Mouse (Mus musculus): Measurements from ENCODE around the gene Uba52. TPM values are rescaled to one million over a fixed set of nuclear protein-coding genes. Genes with fewer than 3 reads are reported as not detected.

Uba52 gene
- polyA plus RNA-seq (2016; fragmentation: Nextera tagmentation; extraction: Ambion mirVana) = 751 and 801 TPM in 2 replicates

- Histone ChIP-seq H3K4me3 (peak within 1 kb of the TSS; percentile 78), H3K36me3 (peaks cover 56% of the 10 kb centered on the region)
- WGBS = 1% methylated on average over 73 of the region's 74 CpGs
These were observed at the start of gene Uba52 for GRCm38 (mm10) chr8:70510228-70510915. Uba52 (minus strand) TSS chr8:70510801.

GRCm38 (mm10) chr8:70560096-70560495 lies 49.5 kb upstream of the Uba52 start:
- DNase-seq (ENCODE audit: low spot score) = no peak
- 68% methylated on average over 2 of the region's 2 CpGs for WGBS
- Histone ChIP-seq H3K4me1 (peaks cover 74% of the 10 kb centered on the region), H3K9me3 (no peaks in the 10 kb centered on the region), H3K27me3 (ENCODE audit: insufficient read depth, poor library complexity, severe bottlenecking) (no peaks in the 10 kb centered on the region), H3K4me3 (no peak overlapping the region), H3K27ac (peak overlapping the region; percentile 77), H3K36me3 (no peaks in the 10 kb centered on the region)

More at GRCm38 (mm10) chr8:70510228-70510915, at the start of gene Uba52:
- no peaks in the 10 kb centered on the region for H3K9me3 ChIP-seq
- DNase-seq (ENCODE audit: low spot score) = peak; percentile 98
- H3K27ac ChIP-seq = peak within 1 kb of the TSS; percentile 92
- no peaks in the 10 kb centered on the region for H3K27me3 ChIP-seq (ENCODE audit: insufficient read depth, poor library complexity, severe bottlenecking)
- H3K4me1 ChIP-seq = peaks cover 28% of the 10 kb centered on the region

GRCm38 (mm10) chr8:70558983-70559382 lies 48.4 kb upstream of the Uba52 start:
- WGBS = 78% methylated on average over 3 of the region's 3 CpGs
- Histone ChIP-seq H3K27ac (no peak overlapping the region), H3K27me3 (ENCODE audit: insufficient read depth, poor library complexity, severe bottlenecking) (no peaks in the 10 kb centered on the region), H3K4me1 (peaks cover 67% of the 10 kb centered on the region), H3K9me3 (no peaks in the 10 kb centered on the region), H3K4me3 (no peak overlapping the region), H3K36me3 (no peaks in the 10 kb centered on the region)
- no peak for DNase-seq (ENCODE audit: low spot score)

- H3K4me3 ChIP-seq = no peak overlapping the region
- 67% methylated on average over 4 of the region's 4 CpGs for WGBS
- peaks cover 70% of the 10 kb centered on the region for H3K4me1 ChIP-seq
- no peaks in the 10 kb centered on the region for H3K27me3 ChIP-seq (ENCODE audit: insufficient read depth, poor library complexity, severe bottlenecking)
- H3K27ac ChIP-seq = peak overlapping the region; percentile 69
- no peak for DNase-seq (ENCODE audit: low spot score)
- no peaks in the 10 kb centered on the region for H3K9me3 ChIP-seq
- H3K36me3 ChIP-seq = no peaks in the 10 kb centered on the region
These were observed 47.7 kb upstream of the Uba52 start for GRCm38 (mm10) chr8:70558334-70558733.

GRCm38 (mm10) chr8:70555079-70555747 lies 44.6 kb upstream of the Uba52 start:
- no peak overlapping the region for H3K4me3 ChIP-seq
- WGBS = 91% methylated on average over 4 of the region's 4 CpGs
- peaks cover 66% of the 10 kb centered on the region for H3K4me1 ChIP-seq
- no peaks in the 10 kb centered on the region for H3K36me3 ChIP-seq
- H3K9me3 ChIP-seq = no peaks in the 10 kb centered on the region
- no peak overlapping the region for H3K27ac ChIP-seq
- no peaks in the 10 kb centered on the region for H3K27me3 ChIP-seq (ENCODE audit: insufficient read depth, poor library complexity, severe bottlenecking)
- no peak for DNase-seq (ENCODE audit: low spot score)

GRCm38 (mm10) chr8:70553740-70554139 lies 43.1 kb upstream of the Uba52 start:
- no peaks in the 10 kb centered on the region for H3K36me3 ChIP-seq
- no peak for DNase-seq (ENCODE audit: low spot score)
- H3K4me1 ChIP-seq = peaks cover 57% of the 10 kb centered on the region
- H3K9me3 ChIP-seq = no peaks in the 10 kb centered on the region
- H3K27me3 ChIP-seq (ENCODE audit: insufficient read depth, poor library complexity, severe bottlenecking) = no peaks in the 10 kb centered on the region
- 0 out of 2 replicates have a peak overlapping the region, but pooled peaks have one; percentile 30 for H3K27ac ChIP-seq
- H3K4me3 ChIP-seq = no peak overlapping the region

- H3K27me3 ChIP-seq (ENCODE audit: insufficient read depth, poor library complexity, severe bottlenecking) = no peaks in the 10 kb centered on the region
- no peaks in the 10 kb centered on the region for H3K9me3 ChIP-seq
- no peak for DNase-seq (ENCODE audit: low spot score)
- H3K4me3 ChIP-seq = no peak overlapping the region
- H3K36me3 ChIP-seq = no peaks in the 10 kb centered on the region
- H3K4me1 ChIP-seq = peaks cover 57% of the 10 kb centered on the region
- H3K27ac ChIP-seq = no peak overlapping the region
- WGBS = 36% methylated on average over 1 of the region's 1 CpGs
These were observed 42.2 kb upstream of the Uba52 start for GRCm38 (mm10) chr8:70552836-70553235.

- H3K4me1 ChIP-seq = peaks cover 55% of the 10 kb centered on the region
- DNase-seq (ENCODE audit: low spot score) = no peak
- H3K36me3 ChIP-seq = no peaks in the 10 kb centered on the region
- no peaks in the 10 kb centered on the region for H3K9me3 ChIP-seq
- 32% methylated on average over 3 of the region's 3 CpGs for WGBS
- H3K27ac ChIP-seq = peak overlapping the region; percentile 17; the same call in 1 of the 2 replicates
- H3K27me3 ChIP-seq (ENCODE audit: insufficient read depth, poor library complexity, severe bottlenecking) = no peaks in the 10 kb centered on the region
- H3K4me3 ChIP-seq = no peak overlapping the region
These were observed 41.1 kb upstream of the Uba52 start for GRCm38 (mm10) chr8:70551558-70552161.

GRCm38 (mm10) chr8:70549412-70550184 lies 39.0 kb upstream of the Uba52 start:
- 88% methylated on average over 10 of the region's 10 CpGs for WGBS
- no peak overlapping the region for H3K27ac ChIP-seq
- no peak overlapping the region for H3K4me3 ChIP-seq
- no peaks in the 10 kb centered on the region for H3K36me3 ChIP-seq
- no peaks in the 10 kb centered on the region for H3K27me3 ChIP-seq (ENCODE audit: insufficient read depth, poor library complexity, severe bottlenecking)
- no peaks in the 10 kb centered on the region for H3K9me3 ChIP-seq
- DNase-seq (ENCODE audit: low spot score) = no peak
- peaks cover 54% of the 10 kb centered on the region for H3K4me1 ChIP-seq

GRCm38 (mm10) chr8:70547762-70548161 lies 37.2 kb upstream of the Uba52 start:
- DNase-seq (ENCODE audit: low spot score) = no peak
- Histone ChIP-seq H3K27ac (no peak overlapping the region), H3K27me3 (ENCODE audit: insufficient read depth, poor library complexity, severe bottlenecking) (no peaks in the 10 kb centered on the region), H3K4me1 (peaks cover 59% of the 10 kb centered on the region), H3K9me3 (no peaks in the 10 kb centered on the region), H3K36me3 (no peaks in the 10 kb centered on the region), H3K4me3 (no peak overlapping the region)
- WGBS = 87% methylated on average over 6 of the region's 6 CpGs

- H3K36me3 ChIP-seq = no peaks in the 10 kb centered on the region
- H3K27me3 ChIP-seq (ENCODE audit: insufficient read depth, poor library complexity, severe bottlenecking) = no peaks in the 10 kb centered on the region
- H3K9me3 ChIP-seq = no peaks in the 10 kb centered on the region
- H3K4me1 ChIP-seq = peaks cover 49% of the 10 kb centered on the region
- WGBS = 79% methylated on average over 4 of the region's 4 CpGs
- H3K27ac ChIP-seq = no peak overlapping the region
- no peak for DNase-seq (ENCODE audit: low spot score)
- H3K4me3 ChIP-seq = no peak overlapping the region
These were observed 35.8 kb upstream of the Uba52 start for GRCm38 (mm10) chr8:70546412-70546811.

- H3K9me3 ChIP-seq = no peaks in the 10 kb centered on the region
- no peaks in the 10 kb centered on the region for H3K27me3 ChIP-seq (ENCODE audit: insufficient read depth, poor library complexity, severe bottlenecking)
- H3K4me1 ChIP-seq = peaks cover 58% of the 10 kb centered on the region
- DNase-seq (ENCODE audit: low spot score) = no peak
- 53% methylated on average over 6 of the region's 6 CpGs for WGBS
- 0 out of 2 replicates have a peak overlapping the region, but pooled peaks have one; percentile 23 for H3K27ac ChIP-seq
- H3K36me3 ChIP-seq = no peaks in the 10 kb centered on the region
- H3K4me3 ChIP-seq = no peak overlapping the region; the same call in 1 of the 2 replicates
These were observed 33.6 kb upstream of the Uba52 start for GRCm38 (mm10) chr8:70544200-70544687.

Measured in heart, embryonic 10.5 days (tissue).